8 mouse cellular contexts compared by ENCODE assay signal in genomic region chr1:37028439-37029153, GRCm38 (mm10). TPM values are rescaled to one million over a fixed set of nuclear protein-coding genes. Genes with fewer than 3 reads are reported as not detected.
DNase-seq lines count a peak whose midpoint lies in the region; ATAC-seq and TF ChIP-seq lines count a peak whose summit lies in the region.

No protein-coding gene starts in this region.

- intact Hi-C loops in heart, postnatal 36 days (cut with DNase I), result loop anchor here (5.0 kb wide), 1 partner anchor 86 kb away; the partner anchor contains the start of gene Tmem131

- no peaks in the 10 kb centered on the region for H3K27me3 ChIP-seq in heart, embryonic 11.5 days (ENCODE audit: control insufficient read depth, insufficient read depth, low read length)
- H3K27me3 ChIP-seq in MEL (ENCODE audit: control insufficient read depth in 1 of 2, insufficient read depth in 2 of 2, low read length in 2 of 2), result peaks cover 1 to 2% of the 10 kb centered on the region in 2 experiments; a peak in 1 of 4 replicates
- no peaks in the 10 kb centered on the region; the same call in 1 of the 2 replicates for H3K27me3 ChIP-seq in heart, postnatal 0 days (ENCODE audit: control insufficient read depth, insufficient read depth, low read length)
- H3K27me3 ChIP-seq in midbrain, embryonic 11.5 days (ENCODE audit: control insufficient read depth, insufficient read depth, low read length), result no peaks in the 10 kb centered on the region

- TF ChIP-seq POLR2A in MEL (IDR thresholded peaks at IDR 0.05; ENCODE audit: control insufficient read depth in 1 of 2, insufficient read depth in 1 of 2, low read depth in 1 of 2, low read length in 2 of 2, poor library complexity in 1 of 2), result no peak

- 6% methylated on average over 18 of the region's 18 CpGs for WGBS in heart, embryonic 11.5 days (ENCODE audit: insufficient replicate concordance)
- 8% methylated on average over 18 of the region's 18 CpGs for WGBS in heart, postnatal 0 days
- 7% methylated on average over 18 of the region's 18 CpGs for WGBS in midbrain, embryonic 11.5 days

- no peaks in the 10 kb centered on the region for H3K79me2 ChIP-seq in MEL (ENCODE audit: control insufficient read depth, insufficient read depth, low read length, poor library complexity)

- TF ChIP-seq EP300 in MEL (IDR thresholded peaks at IDR 0.05; ENCODE audit: low read depth in 1 of 2, low read length in 2 of 2), result no peak
- TF ChIP-seq EP300 in heart, postnatal 0 days (IDR thresholded peaks at IDR 0.05; ENCODE audit: low read depth), result no peak

- DNase-seq in heart, postnatal 36 days, result no peak
- DNase-seq in MEL (ENCODE audit: low read depth, low spot score), result peak; percentile 10
- no peak for DNase-seq in heart, postnatal 0 days (ENCODE audit: low spot score)
- DNase-seq in midbrain, embryonic 11.5 days (ENCODE audit: low spot score, missing footprints), result peak; percentile 89
- no peak for DNase-seq in cerebellum, adult 9-11 months
- DNase-seq in cerebellum, adult 18-20 months, result no peak

- ATAC-seq in heart, embryonic 11.5 days (replicated peaks; ENCODE audit: insufficient number of reproducible peaks, low FRiP score, low TSS enrichment), result no peak
- no peak for ATAC-seq in heart, postnatal 0 days (ENCODE audit: insufficient read depth, low read depth)
- ATAC-seq in midbrain, embryonic 11.5 days (ENCODE audit: low FRiP score), result no peak
- ATAC-seq in monocyte, adult 5-6 weeks (replicated peaks; ENCODE audit: insufficient number of reproducible peaks, low FRiP score, low TSS enrichment, poor library complexity, severe bottlenecking), result no peak

- H3K9ac ChIP-seq in heart, embryonic 11.5 days (ENCODE audit: low read depth, low read length), result peak overlapping the region; percentile 54
- H3K9ac ChIP-seq in MEL (ENCODE audit: control insufficient read depth, low read depth, low read length, poor library complexity, severe bottlenecking), result no peak overlapping the region
- 0 out of 2 replicates have a peak overlapping the region, but pooled peaks have one; percentile 12 for H3K9ac ChIP-seq in heart, postnatal 0 days (replicated peaks; ENCODE audit: low read depth, low read length)
- peak overlapping the region; percentile 60 for H3K9ac ChIP-seq in midbrain, embryonic 11.5 days (ENCODE audit: low read length)

- H3K27ac ChIP-seq in heart, embryonic 11.5 days (ENCODE audit: low read depth, low read length), result no peak overlapping the region
- no peak overlapping the region for H3K27ac ChIP-seq in MEL (ENCODE audit: control insufficient read depth, low read depth, low read length)
- H3K27ac ChIP-seq in heart, postnatal 0 days (ENCODE audit: low read depth), result no peak overlapping the region
- peak overlapping the region; percentile 40; the same call in 1 of the 2 replicates for H3K27ac ChIP-seq in midbrain, embryonic 11.5 days (ENCODE audit: low read depth, low read length)

- H3K4me3 ChIP-seq in heart, embryonic 11.5 days (ENCODE audit: low read depth, low read length), result peak overlapping the region; percentile 53
- H3K4me3 ChIP-seq in MEL (ENCODE audit: control insufficient read depth in 1 of 2, insufficient read depth in 1 of 2, low read depth in 2 of 2, low read length in 2 of 2), result peak overlapping the region; percentile 55 to 65
- H3K4me3 ChIP-seq in heart, postnatal 0 days (ENCODE audit: low read depth, low read length), result peak overlapping the region; percentile 39
- peak overlapping the region; percentile 47 for H3K4me3 ChIP-seq in midbrain, embryonic 11.5 days (ENCODE audit: low read depth, low read length)

- H3K4me2 ChIP-seq in heart, embryonic 11.5 days, result peak overlapping the region; percentile 86
- peak overlapping the region; percentile 61 for H3K4me2 ChIP-seq in heart, postnatal 0 days (ENCODE audit: low read depth, low read length)
- peak overlapping the region; percentile 72 for H3K4me2 ChIP-seq in midbrain, embryonic 11.5 days

- no peak for TF ChIP-seq CTCF in MEL (IDR thresholded peaks at IDR 0.05 in 2 of 3, conservative IDR thresholded peaks at IDR 0.05 in 1 of 3; ENCODE audit: control insufficient read depth in 1 of 3, insufficient read depth in 1 of 3, low read depth in 2 of 3, low read length in 3 of 3, poor library complexity in 1 of 3, severe bottlenecking in 1 of 3)
- no peak for TF ChIP-seq CTCF in heart, postnatal 0 days (IDR thresholded peaks at IDR 0.05; ENCODE audit: low read depth)

- H3K4me1 ChIP-seq in heart, embryonic 11.5 days (ENCODE audit: control insufficient read depth, insufficient read depth, low read length), result no peaks in the 10 kb centered on the region
- peaks cover 12 to 21% of the 10 kb centered on the region in 2 experiments for H3K4me1 ChIP-seq in MEL (ENCODE audit: control insufficient read depth in 1 of 2, insufficient read depth in 2 of 2, low read length in 2 of 2)
- H3K4me1 ChIP-seq in heart, postnatal 0 days (ENCODE audit: control insufficient read depth, insufficient read depth), result 0 out of 2 replicates have a peak, but pooled peaks cover 11% of the 10 kb centered on the region
- no peaks in the 10 kb centered on the region; the same call in 1 of the 2 replicates for H3K4me1 ChIP-seq in midbrain, embryonic 11.5 days (ENCODE audit: control insufficient read depth, insufficient read depth, low read length)

- H3K9me3 ChIP-seq in heart, embryonic 11.5 days (replicated peaks; ENCODE audit: control insufficient read depth, low read length), result no peaks in the 10 kb centered on the region
- no peaks in the 10 kb centered on the region for H3K9me3 ChIP-seq in MEL (replicated peaks; ENCODE audit: insufficient read depth, low read length)
- no peaks in the 10 kb centered on the region for H3K9me3 ChIP-seq in heart, postnatal 0 days (replicated peaks; ENCODE audit: control insufficient read depth, low read length)
- no peaks in the 10 kb centered on the region for H3K9me3 ChIP-seq in midbrain, embryonic 11.5 days (ENCODE audit: control insufficient read depth, low read length)

- no peak for TF ChIP-seq RAD21 in MEL (IDR thresholded peaks at IDR 0.05; ENCODE audit: low read depth, low read length)

- no peaks in the 10 kb centered on the region for H3K36me3 ChIP-seq in heart, embryonic 11.5 days (ENCODE audit: control insufficient read depth, insufficient read depth, low read length)
- H3K36me3 ChIP-seq in MEL (ENCODE audit: control insufficient read depth in 1 of 2, insufficient read depth in 2 of 2, low read length in 2 of 2), result peaks cover 0 to 26% of the 10 kb centered on the region in 2 experiments; a peak in 2 of 4 replicates
- no peaks in the 10 kb centered on the region for H3K36me3 ChIP-seq in heart, postnatal 0 days (replicated peaks; ENCODE audit: control insufficient read depth, insufficient read depth, low read length)
- no peaks in the 10 kb centered on the region for H3K36me3 ChIP-seq in midbrain, embryonic 11.5 days (ENCODE audit: control insufficient read depth, insufficient read depth, low read length)

TF ChIP-seq in MEL, 35 proteins besides CTCF, POLR2A, EP300 and RAD21:
- TF ChIP-seq RCOR1 (IDR thresholded peaks at IDR 0.05; ENCODE audit: low read depth, low read length) (no peak), GABPA (IDR thresholded peaks at IDR 0.05; ENCODE audit: low read depth, low read length) (no peak), TBP (IDR thresholded peaks at IDR 0.05; ENCODE audit: low read depth, low read length) (no peak), ZNF384 (IDR thresholded peaks at IDR 0.05; ENCODE audit: low read depth, low read length) (peak; percentile 54; the same call in 1 of the 2 replicates), MYC (IDR thresholded peaks at IDR 0.05; ENCODE audit: low read depth, low read length) (no peak), MAFK (IDR thresholded peaks at IDR 0.05; ENCODE audit: borderline replicate concordance, low read depth, low read length) (no peak)

RNA-seq across cellular contexts. Expression of gene Vwa3b, which starts 2.2 kb away (rescaled TPM):
- 0.25 TPM in 1 of 2 replicates, not detected in the other for polyA plus RNA-seq in heart, embryonic 11.5 days (2014; fragmentation: Nextera tagmentation; extraction: Ambion mirVana)
- under 1 TPM in 1 of 2 experiments, not detected in 1; 0.56 TPM for total RNA-seq in heart, postnatal 36 days (2021)
- not detected in 2 replicates for total RNA-seq in MEL (2012; rRNA removed)
- not detected for polyA plus RNA-seq in MEL (2012; ENCODE audit: insufficient read depth in 1 of 2, insufficient read length in 2 of 2, low read depth in 1 of 2, low replicate concordance in 2 of 2, missing spikeins in 1 of 2)
- not detected in 2 replicates for total RNA-seq in heart, postnatal 0 days (2014; rRNA removed; ENCODE audit: low replicate concordance)
- polyA plus RNA-seq in heart, postnatal 0 days (2015; fragmentation: Nextera tagmentation; extraction: Ambion mirVana), result 0.25 and 0.26 TPM in 2 replicates
- polyA plus RNA-seq in midbrain, embryonic 11.5 days (2014; fragmentation: Nextera tagmentation; extraction: Ambion mirVana), result 0.23 TPM in 1 of 2 replicates, not detected in the other
- total RNA-seq in monocyte, adult 5-6 weeks (2017), result 0.96 to 1.6 TPM in 2 of 3 replicates, not detected in the other

Comparison
In these comparisons a context has a peak if more than half of its experiments do, and no peak if none do; other contexts are left out.
1. DNase-seq: peak in MEL (single experiment) and midbrain, embryonic 11.5 days (single experiment); none in heart, postnatal 36 days (0 of 2), heart, postnatal 0 days (single experiment), cerebellum, adult 9-11 months (single experiment) and cerebellum, adult 18-20 months (0 of 2).
2. Peak in every context shown above with its lines, with median percentiles within 50 percentile points of each other: H3K4me2 ChIP-seq and H3K4me3 ChIP-seq.